Mouse (Mus musculus) macrophage (primary cell): ENCODE data around the gene Klhl28. TPM values are rescaled to one million over a fixed set of nuclear protein-coding genes. Genes with fewer than 3 reads are reported as not detected.

Experiments
- H3K27ac ChIP-seq: fragments of 350-480 bp; formaldehyde crosslinking; 2 replicates; pipeline ENCODE4 v1.9.0; 2021
- H3K36me3 ChIP-seq: fragments of 350-480 bp; formaldehyde crosslinking; 2 replicates; pipeline ENCODE4 v1.9.0; 2021; ENCODE audit errors: inconsistent target
- H3K4me3 ChIP-seq: fragments of 350-480 bp; formaldehyde crosslinking; 2 replicates; pipeline ENCODE4 v1.9.0; 2021; ENCODE audit errors: inconsistent target
- H3K79me2 ChIP-seq: fragments of 350-480 bp; formaldehyde crosslinking; 2 replicates; pipeline ENCODE4 v1.9.0; 2021; ENCODE audit errors: inconsistent target
- WGBS: methylation state at CpG from one replicate; pipeline ENCODE4 v1.1.7; 2026; ENCODE audit warnings: inconsistent platforms; ENCODE audit not compliant: missing documents; 5-methylcytosine and 5-hydroxymethylcytosine counted together
- polyA plus RNA-seq: library from polyadenylated mRNA; stranded (reverse); fragments of 250-400 nt; gene quantifications from 3 replicates; pipeline ENCODE4 v1.2.4, GENCODE M21; 2018; ENCODE audit warnings: inconsistent platforms
- total RNA-seq, 78 experiments: library from RNA; depleted of rRNA; stranded (reverse); fragments of 250-400 nt; gene quantifications; 1 replicate in 9 of 78; 2 replicates in 24 of 78; 3 replicates in 43 of 78; 4 replicates in 2 of 78; pipeline ENCODE4 v1.2.4; 2018; ENCODE audit warnings: inconsistent platforms in 56 of 78

The Klhl28 gene
- total RNA-seq (2018; cell fraction: chromatin; rRNA removed), result 10 to 100 TPM; 13.0 to 52.9 (median 31.3) TPM
- 10 to 100 TPM; 10.4 to 21.0 (median 15.3) TPM for total RNA-seq (2018; cell fraction: cytosol; rRNA removed)
- total RNA-seq (2018; cell fraction: nucleus; rRNA removed), result 10 to 100 TPM; 16.3 to 65.9 (median 32.3) TPM
- polyA plus RNA-seq, result 8.7 to 11.9 TPM (median 8.8 TPM) in 3 replicates

GRCm38 (mm10) chr12:64965124-64966026, at the start of gene Klhl28, which contains the start of gene Togaram1:
Gene Klhl28 (minus strand): TSS chr12:64965534.
Gene Togaram1 (plus strand): TSS chr12:64965804.
- under 1% methylated on average over 45 of the region's 45 CpGs for WGBS
- peaks cover 97% of the 10 kb centered on the region for H3K79me2 ChIP-seq
- peak within 1 kb of the TSS; percentile 87 for H3K4me3 ChIP-seq
- H3K27ac ChIP-seq, result peak within 1 kb of the TSS; percentile 51
- H3K36me3 ChIP-seq, result no peaks in the 10 kb centered on the region

- no peaks in the 10 kb centered on the region for H3K79me2 ChIP-seq
- H3K36me3 ChIP-seq, result peaks cover 40% of the 10 kb centered on the region
- no peak overlapping the region for H3K4me3 ChIP-seq
- no peak overlapping the region for H3K27ac ChIP-seq
- WGBS, result 84% methylated on average over 3 of the region's 3 CpGs
These were observed 42.4 kb upstream of the Klhl28 start for GRCm38 (mm10) chr12:65007725-65008124.

GRCm38 (mm10) chr12:64977518-64977917, 12.2 kb upstream of the Klhl28 start:
- Histone ChIP-seq H3K4me3 (no peak overlapping the region), H3K27ac (no peak overlapping the region), H3K36me3 (peaks cover 36% of the 10 kb centered on the region), H3K79me2 (peaks cover 54% of the 10 kb centered on the region)
- WGBS, result 73% methylated on average over 1 of the region's 1 CpGs

- WGBS, result 15% methylated on average over 1 of the region's 1 CpGs
- peaks cover 26% of the 10 kb centered on the region for H3K36me3 ChIP-seq
- H3K4me3 ChIP-seq, result no peak overlapping the region
- H3K79me2 ChIP-seq, result peaks cover 67% of the 10 kb centered on the region
- no peak overlapping the region for H3K27ac ChIP-seq
These were observed 10.9 kb upstream of the Klhl28 start for GRCm38 (mm10) chr12:64976191-64976590.

GRCm38 (mm10) chr12:64975558-64975957, 10.2 kb upstream of the Klhl28 start:
- peaks cover 73% of the 10 kb centered on the region for H3K79me2 ChIP-seq
- H3K36me3 ChIP-seq, result peaks cover 20% of the 10 kb centered on the region; the same call in 1 of the 2 replicates
- 3% methylated on average over 5 of the region's 6 CpGs for WGBS
- no peak overlapping the region for H3K4me3 ChIP-seq
- no peak overlapping the region for H3K27ac ChIP-seq

GRCm38 (mm10) chr12:64972063-64972462, 6.7 kb upstream of the Klhl28 start:
- 93% methylated on average over 6 of the region's 6 CpGs for WGBS
- H3K27ac ChIP-seq, result no peak overlapping the region

GRCm38 (mm10) chr12:64971399-64971798, 6.1 kb upstream of the Klhl28 start:
- peaks cover 100% of the 10 kb centered on the region for H3K79me2 ChIP-seq
- no peak overlapping the region for H3K27ac ChIP-seq
- H3K4me3 ChIP-seq, result no peak overlapping the region

More at GRCm38 (mm10) chr12:64972063-64972462, 6.7 kb upstream of the Klhl28 start:
- Histone ChIP-seq H3K4me3 (no peak overlapping the region), H3K79me2 (peaks cover 100% of the 10 kb centered on the region), H3K36me3 (no peaks in the 10 kb centered on the region)

GRCm38 (mm10) chr12:64968067-64968466, 2.7 kb upstream of the Klhl28 start:
- no peaks in the 10 kb centered on the region for H3K36me3 ChIP-seq
- no peak overlapping the region for H3K27ac ChIP-seq
- H3K4me3 ChIP-seq, result peak overlapping the region; percentile 87
- WGBS, result 4% methylated on average over 2 of the region's 2 CpGs
- H3K79me2 ChIP-seq, result peaks cover 97% of the 10 kb centered on the region

More at GRCm38 (mm10) chr12:64971399-64971798, 6.1 kb upstream of the Klhl28 start:
- no peaks in the 10 kb centered on the region for H3K36me3 ChIP-seq

GRCm38 (mm10) chr12:64967470-64967869, 2.1 kb upstream of the Klhl28 start:
- 0 out of 2 replicates have a peak overlapping the region, but pooled peaks have one; percentile 5 for H3K27ac ChIP-seq
- WGBS, result 2% methylated on average over 9 of the region's 9 CpGs
- H3K36me3 ChIP-seq, result no peaks in the 10 kb centered on the region
- H3K79me2 ChIP-seq, result peaks cover 97% of the 10 kb centered on the region
- peak overlapping the region; percentile 87 for H3K4me3 ChIP-seq

- H3K79me2 ChIP-seq, result peaks cover 97% of the 10 kb centered on the region
- peak overlapping the region; percentile 49 for H3K27ac ChIP-seq
- no peaks in the 10 kb centered on the region for H3K36me3 ChIP-seq
- H3K4me3 ChIP-seq, result peak overlapping the region; percentile 87
- 3% methylated on average over 19 of the region's 19 CpGs for WGBS
These were observed 1.5 kb upstream of the Klhl28 start for GRCm38 (mm10) chr12:64966652-64967435.

- no peaks in the 10 kb centered on the region for H3K36me3 ChIP-seq
- H3K27ac ChIP-seq, result peak overlapping the region; percentile 49
- peaks cover 97% of the 10 kb centered on the region for H3K79me2 ChIP-seq
- H3K4me3 ChIP-seq, result peak overlapping the region; percentile 87
- under 1% methylated on average over 43 of the region's 44 CpGs for WGBS
These were observed 832 bp upstream of the Klhl28 start for GRCm38 (mm10) chr12:64966101-64966631.

GRCm38 (mm10) chr12:64964560-64964959, 774 bp downstream of the Klhl28 start:
- peak overlapping the region; percentile 51 for H3K27ac ChIP-seq
- WGBS, result 16% methylated on average over 4 of the region's 4 CpGs
- H3K79me2 ChIP-seq, result peaks cover 97% of the 10 kb centered on the region
- H3K4me3 ChIP-seq, result peak overlapping the region; percentile 87
- H3K36me3 ChIP-seq, result no peaks in the 10 kb centered on the region

GRCm38 (mm10) chr12:64937493-64937892, 27.8 kb downstream of the Klhl28 start:
- H3K4me3 ChIP-seq, result no peak overlapping the region
- H3K36me3 ChIP-seq, result no peaks in the 10 kb centered on the region
- H3K79me2 ChIP-seq, result no peaks in the 10 kb centered on the region
- 86% methylated on average over 2 of the region's 2 CpGs for WGBS
- no peak overlapping the region for H3K27ac ChIP-seq
